Comparison of ENCODE assay signal across 13 mouse cellular contexts in the genomic region with DNA sequence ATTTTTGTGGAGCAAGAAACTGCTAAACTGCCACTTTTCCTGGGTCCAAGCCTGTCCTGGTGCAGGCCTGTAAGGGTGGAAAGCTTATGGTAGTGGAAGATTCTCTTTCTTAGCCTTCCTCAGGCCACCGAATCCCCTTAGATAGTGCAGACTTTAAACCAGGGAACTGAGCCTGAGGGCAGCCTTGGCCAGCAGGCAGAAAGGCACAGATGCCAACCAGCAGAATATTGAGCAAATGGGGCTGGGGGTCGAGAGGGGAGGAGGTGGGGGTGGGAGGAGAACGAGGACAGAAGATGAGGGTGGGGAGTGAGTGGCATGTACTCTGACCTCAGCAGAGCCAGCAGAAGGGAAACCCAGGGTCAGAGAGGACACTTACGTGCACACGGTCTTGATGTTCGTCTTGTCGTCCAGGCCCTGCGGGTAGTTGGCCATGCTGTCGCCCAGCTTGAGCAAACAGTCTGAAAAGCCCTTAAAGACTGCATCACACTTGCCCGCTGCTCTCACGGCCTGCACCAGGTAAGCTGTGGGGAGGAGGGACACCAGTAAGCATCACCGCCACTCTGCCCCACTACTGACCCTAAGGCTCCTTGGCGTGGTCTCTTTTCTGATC. TPM values are rescaled to one million over a fixed set of nuclear protein-coding genes. Genes with fewer than 3 reads are reported as not detected.
DNase-seq lines count a peak whose midpoint lies in the region; ATAC-seq and TF ChIP-seq lines count a peak whose summit lies in the region.
"Had no signal": no experiment of that assay in that cellular context is flagged by ENCODE, and none has a peak within 500 bp of the region (broad histone marks: within the 10 kb centered on the region; RNA-seq: fewer than 3 reads in every experiment).

No protein-coding gene starts in this region.

- H3K27ac ChIP-seq in forebrain, embryonic 14.5 days (ENCODE audit: low read depth, low read length) = peak overlapping the region; percentile 88
- H3K27ac ChIP-seq in midbrain, embryonic 10.5 days (replicated peaks) = peak overlapping the region; percentile 75
- H3K27ac ChIP-seq in stomach, postnatal 0 days (replicated peaks) = no peak overlapping the region

- no peaks in the 10 kb centered on the region for H3K9me3 ChIP-seq in forebrain, embryonic 14.5 days (replicated peaks; ENCODE audit: control insufficient read depth, low read length)
- no peaks in the 10 kb centered on the region for H3K9me3 ChIP-seq in midbrain, embryonic 10.5 days (replicated peaks)
- H3K9me3 ChIP-seq in stomach, postnatal 0 days (ENCODE audit: control insufficient read depth, low read length) = no peaks in the 10 kb centered on the region

- WGBS in forebrain, embryonic 14.5 days = 5% methylated on average over 13 of the region's 13 CpGs
- 1% methylated on average over 13 of the region's 13 CpGs for WGBS in midbrain, embryonic 10.5 days
- 24% methylated on average over 13 of the region's 13 CpGs for WGBS in stomach, postnatal 0 days

- H3K9ac ChIP-seq in forebrain, embryonic 14.5 days (ENCODE audit: low read length) = peak overlapping the region; percentile 82
- no peak overlapping the region for H3K9ac ChIP-seq in stomach, postnatal 0 days (ENCODE audit: low read length)

- ATAC-seq in forebrain, embryonic 14.5 days = no peak
- no peak for ATAC-seq in stomach, postnatal 0 days (ENCODE audit: low FRiP score, low TSS enrichment)

- no peak for TF ChIP-seq CTCF in stomach, postnatal 0 days (IDR thresholded peaks at IDR 0.05; ENCODE audit: low read depth)

- peak overlapping the region; percentile 49 for H3K4me3 ChIP-seq in forebrain, embryonic 14.5 days (ENCODE audit: low read depth, low read length)
- H3K4me3 ChIP-seq in midbrain, embryonic 10.5 days = peak overlapping the region; percentile 52
- H3K4me3 ChIP-seq in stomach, postnatal 0 days (ENCODE audit: low read depth, low read length) = no peak overlapping the region

- H3K4me2 ChIP-seq in forebrain, embryonic 14.5 days (ENCODE audit: low read length) = peak overlapping the region; percentile 70
- no peak overlapping the region for H3K4me2 ChIP-seq in stomach, postnatal 0 days (replicated peaks; ENCODE audit: low read depth)

- DNase-seq in right cerebral cortex, postnatal 4 days = peak; percentile 4
- no peak for DNase-seq in right cerebral cortex, adult 2 months (ENCODE audit: low spot score in 2 of 2)
- DNase-seq in forebrain, embryonic 14.5 days (ENCODE audit: low spot score) = no peak
- DNase-seq in midbrain, embryonic 10.5 days (ENCODE audit: low spot score) = peak; percentile 43
- peak; percentile 15 for DNase-seq in stomach, postnatal 0 days (ENCODE audit: low spot score)
- DNase-seq in gastrocnemius, postnatal 10 days = no peak
- DNase-seq in thymus, postnatal 4 days = no peak
- DNase-seq in heart, postnatal 36 days = no peak
- DNase-seq: thymus, postnatal 36 days had no signal

- peaks cover 38% of the 10 kb centered on the region for H3K27me3 ChIP-seq in forebrain, embryonic 14.5 days (replicated peaks; ENCODE audit: control insufficient read depth, insufficient read depth, low read length)
- H3K27me3 ChIP-seq in midbrain, embryonic 10.5 days (ENCODE audit: low read depth, poor library complexity, severe bottlenecking) = peaks cover 100% of the 10 kb centered on the region
- H3K27me3 ChIP-seq in stomach, postnatal 0 days (ENCODE audit: control insufficient read depth, insufficient read depth, low read length) = peaks cover 21% of the 10 kb centered on the region
- H3K27me3 ChIP-seq: CH12.LX had no signal

- TF ChIP-seq EP300 in stomach, postnatal 0 days (optimal IDR thresholded peaks at IDR 0.05) = no peak

- intact Hi-C loops in heart, postnatal 36 days (cut with DNase I) = loop anchor here (10.0 kb wide), 2 partner anchors 445 to 715 kb away; no protein-coding TSS in a partner anchor

- H3K4me1 ChIP-seq in forebrain, embryonic 14.5 days (ENCODE audit: control insufficient read depth, insufficient read depth, low read length) = peaks cover 6% of the 10 kb centered on the region; the same call in 1 of the 2 replicates
- peaks cover 50% of the 10 kb centered on the region for H3K4me1 ChIP-seq in midbrain, embryonic 10.5 days
- H3K4me1 ChIP-seq in stomach, postnatal 0 days (replicated peaks; ENCODE audit: control insufficient read depth, insufficient read depth) = peaks cover 2% of the 10 kb centered on the region; the same call in 1 of the 2 replicates

- no peaks in the 10 kb centered on the region for H3K36me3 ChIP-seq in forebrain, embryonic 14.5 days (ENCODE audit: control insufficient read depth, insufficient read depth, low read length)
- no peaks in the 10 kb centered on the region for H3K36me3 ChIP-seq in midbrain, embryonic 10.5 days
- H3K36me3 ChIP-seq in stomach, postnatal 0 days (ENCODE audit: control insufficient read depth, insufficient read depth, low read length) = no peaks in the 10 kb centered on the region

RNA-seq across cellular contexts. Expression of gene Nrn1, which starts 5.1 kb away (rescaled TPM):
- 56.5 and 58.6 TPM in 2 replicates for polyA plus RNA-seq in forebrain, embryonic 14.5 days (2014; fragmentation: Nextera tagmentation; extraction: Ambion mirVana)
- 13.7 and 23.4 TPM in 2 replicates for polyA plus RNA-seq in midbrain, embryonic 10.5 days (2016; fragmentation: Nextera tagmentation; extraction: Ambion mirVana)
- polyA plus RNA-seq in stomach, postnatal 0 days (2015; fragmentation: Nextera tagmentation; extraction: Ambion mirVana) = 1.6 and 1.8 TPM in 2 replicates
- 1 to 10 TPM; 3.2 to 3.3 TPM for total RNA-seq in gastrocnemius, postnatal 10 days (2021)
- total RNA-seq in heart, postnatal 36 days (2021) = 1 to 10 TPM; 2.2 to 3.3 TPM
- total RNA-seq: CH12.LX; granulocyte monocyte progenitor cell, adult 5-6 weeks; monocyte, adult 5-6 weeks had no signal
- polyA plus RNA-seq: kidney, embryonic 14.5 days had no signal

Comparison
In these comparisons a context has a peak if more than half of its experiments do, and no peak if none do; other contexts are left out.
1. DNase-seq: peak in right cerebral cortex, postnatal 4 days (single experiment), midbrain, embryonic 10.5 days (single experiment) and stomach, postnatal 0 days (single experiment); none in right cerebral cortex, adult 2 months (0 of 2), forebrain, embryonic 14.5 days (single experiment), gastrocnemius, postnatal 10 days (single experiment), thymus, postnatal 4 days (single experiment) and heart, postnatal 36 days (0 of 2).